Mouse (Mus musculus) granulocyte monocyte progenitor cell, adult 5-6 weeks (primary cell): Measurements from ENCODE around the gene Vsx2. TPM values are rescaled to one million over a fixed set of nuclear protein-coding genes. Genes with fewer than 3 reads are reported as not detected.
"Not testable (repeated sequence)": the region's sequence is repeated elsewhere in the genome, so short reads cannot be mapped to it uniquely, and the experiment has no call there.

Source experiments
- ATAC-seq: replicated peaks from 2 replicates; pipeline ENCODE4 v1.8.0; 2016; ENCODE audit warnings: mild to moderate bottlenecking, moderate TSS enrichment, inconsistent platforms; ENCODE audit not compliant: poor library complexity, severe bottlenecking
- total RNA-seq, 2 experiments: library from RNA; stranded (forward) in 1 of 2; stranded (reverse) in 1 of 2; fragments of 200-712, 200-1000 nt in 1 of 2; fragments of >200 nt in 1 of 2; fragmentation: Nextera tagmentation in 1 of 2; gene quantifications; 2 replicates each; pipeline ENCODE4 v1.2.3; 2014 to 2017

Vsx2 gene
- total RNA-seq (2014; fragmentation: Nextera tagmentation) = not detected in 2 replicates
- not detected in 2 replicates for total RNA-seq (2017)

- ATAC-seq = no peak
Observed at GRCm38 (mm10) chr12:84569336-84569970, at the start of gene Vsx2. Gene Vsx2 (plus strand): TSS chr12:84569762.

DNA sequence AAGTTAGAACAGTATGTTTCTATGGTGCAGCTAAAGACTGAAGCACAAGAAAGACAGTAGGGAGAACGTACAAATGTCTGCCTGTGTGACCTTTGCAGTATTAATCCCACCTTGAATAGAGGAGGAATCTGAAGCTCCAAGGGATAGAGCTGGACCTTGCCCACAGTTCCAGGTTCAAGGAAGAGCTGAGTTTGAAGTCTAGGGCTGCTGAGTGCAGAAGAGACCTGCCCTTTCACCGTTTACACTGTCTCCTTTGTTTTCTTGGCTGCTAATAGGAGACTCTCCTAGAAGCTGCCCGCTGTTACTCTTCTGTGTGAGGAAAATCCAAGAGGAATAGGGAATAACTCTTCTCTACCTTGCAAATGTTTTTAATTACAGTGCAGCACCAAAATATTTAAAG, 45.8 kb upstream of the Vsx2 start:
- ATAC-seq = no peak

GRCm38 (mm10) chr12:84524147-84525050, 45.2 kb upstream of the Vsx2 start:
- ATAC-seq = no peak

GRCm38 (mm10) chr12:84525422-84525821, 44.1 kb upstream of the Vsx2 start:
- no peak for ATAC-seq

DNA sequence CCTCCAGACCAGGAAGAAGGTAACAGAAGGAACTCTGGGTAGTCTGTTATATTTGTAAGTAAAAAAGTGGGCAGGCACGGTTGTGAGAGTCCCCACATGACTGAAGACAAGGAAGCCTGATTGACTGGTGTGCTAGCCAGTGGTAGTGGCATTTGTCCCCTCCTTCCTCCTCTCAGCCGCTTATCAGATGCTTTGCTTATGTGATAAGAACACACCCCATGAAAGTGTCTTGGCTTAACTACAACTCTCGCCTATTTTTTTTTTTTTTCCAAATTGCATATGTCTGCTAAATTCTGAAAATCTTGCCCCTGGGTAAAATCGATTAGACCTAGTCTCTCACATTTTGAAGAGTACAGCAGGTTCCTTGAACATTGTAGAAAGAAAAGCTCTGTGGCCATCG, 39.1 kb upstream of the Vsx2 start:
- no peak for ATAC-seq

- no peak for ATAC-seq
Observed at GRCm38 (mm10) chr12:84531906-84532829, 37.4 kb upstream of the Vsx2 start.

DNA sequence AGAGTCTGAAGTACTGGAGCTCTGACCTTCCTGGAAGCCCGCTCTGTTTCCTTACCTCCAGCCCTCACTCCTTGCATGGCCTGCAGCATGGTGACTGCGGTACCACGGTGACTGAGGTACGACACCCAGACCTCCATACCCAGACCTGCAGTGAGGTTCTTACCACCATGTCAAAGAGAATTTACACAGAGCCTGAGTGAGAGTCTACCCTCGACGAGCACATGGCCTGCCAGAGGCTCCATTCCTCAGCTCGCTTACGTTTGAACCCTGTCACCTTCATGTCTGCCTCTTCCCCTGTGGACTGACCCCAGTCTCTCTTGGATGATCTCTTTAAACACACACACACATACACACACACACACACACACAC, 36.7 kb upstream of the Vsx2 start:
- ATAC-seq = no peak; the same call in 1 of the 2 replicates

GRCm38 (mm10) chr12:84533706-84534486, 35.7 kb upstream of the Vsx2 start:
- no peak for ATAC-seq

GRCm38 (mm10) chr12:84539537-84539936, 30.0 kb upstream of the Vsx2 start:
- ATAC-seq = not testable (repeated sequence)

- ATAC-seq = no peak
Observed at GRCm38 (mm10) chr12:84541391-84541958, 28.1 kb upstream of the Vsx2 start.

GRCm38 (mm10) chr12:84546028-84546427, 23.5 kb upstream of the Vsx2 start:
- peak; percentile 77 for ATAC-seq

- no peak for ATAC-seq
Observed at GRCm38 (mm10) chr12:84546577-84547085, 22.9 kb upstream of the Vsx2 start.

GRCm38 (mm10) chr12:84548251-84548650, 21.3 kb upstream of the Vsx2 start:
- no peak for ATAC-seq

DNA sequence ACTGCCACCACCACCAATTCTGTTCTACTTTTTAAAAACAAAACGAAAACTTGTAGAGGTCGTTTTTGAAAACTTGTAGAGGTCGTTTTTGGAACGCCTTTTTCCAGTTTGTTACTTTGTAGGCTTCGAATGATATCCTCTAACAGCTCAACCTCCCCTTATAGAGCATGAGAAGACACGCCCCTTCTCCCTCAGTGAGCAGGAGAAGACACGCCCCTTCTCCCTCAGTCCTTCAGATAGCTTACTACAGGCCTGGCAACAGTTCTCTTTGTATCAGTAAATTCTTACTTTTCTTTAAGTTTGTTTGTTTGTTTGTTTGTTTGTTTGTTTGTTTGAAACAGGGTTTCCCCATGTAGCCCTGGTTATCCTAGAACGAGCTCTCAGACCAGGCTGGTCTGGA, 14.3 kb upstream of the Vsx2 start:
- ATAC-seq = no peak

DNA sequence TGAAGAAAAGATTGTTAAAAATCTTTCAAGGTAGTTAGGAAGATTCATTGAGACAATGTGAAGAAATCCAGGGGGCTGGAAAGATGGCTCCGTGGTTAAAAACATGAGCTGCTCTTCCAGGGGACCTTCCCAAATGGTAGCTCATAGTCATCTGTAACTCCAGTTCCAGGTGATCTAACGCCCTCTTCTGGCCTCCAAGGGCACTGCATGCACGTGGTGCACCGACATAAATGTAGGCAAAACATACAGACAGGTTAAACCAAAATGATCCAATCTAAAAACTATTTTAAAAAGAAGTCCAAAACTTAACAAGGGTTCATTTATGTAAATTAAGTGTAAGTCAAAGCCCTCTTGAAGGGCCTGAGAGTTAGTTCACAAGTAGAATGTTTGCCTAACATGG, 7.0 kb upstream of the Vsx2 start:
- no peak for ATAC-seq

DNA sequence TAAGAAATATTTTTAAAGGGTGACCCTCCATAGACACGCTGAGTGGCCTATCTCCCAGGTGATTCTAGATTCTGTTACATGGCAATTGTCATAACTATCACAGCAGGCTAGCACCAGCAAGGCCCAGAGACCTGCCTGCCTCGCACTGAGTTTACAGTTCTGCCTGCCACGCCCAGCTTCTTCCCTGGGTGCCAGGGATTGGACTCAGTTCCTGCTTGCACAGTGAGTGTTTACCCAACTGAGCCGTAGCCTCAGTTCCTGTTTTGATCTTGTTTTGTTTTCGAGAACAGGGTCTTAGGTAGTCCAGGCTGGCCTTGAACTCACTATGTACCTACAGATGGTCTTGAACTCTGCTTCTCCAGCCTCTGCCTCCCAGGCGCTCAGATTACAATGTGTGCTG, 2.0 kb upstream of the Vsx2 start:
- ATAC-seq = peak; percentile 39

DNA sequence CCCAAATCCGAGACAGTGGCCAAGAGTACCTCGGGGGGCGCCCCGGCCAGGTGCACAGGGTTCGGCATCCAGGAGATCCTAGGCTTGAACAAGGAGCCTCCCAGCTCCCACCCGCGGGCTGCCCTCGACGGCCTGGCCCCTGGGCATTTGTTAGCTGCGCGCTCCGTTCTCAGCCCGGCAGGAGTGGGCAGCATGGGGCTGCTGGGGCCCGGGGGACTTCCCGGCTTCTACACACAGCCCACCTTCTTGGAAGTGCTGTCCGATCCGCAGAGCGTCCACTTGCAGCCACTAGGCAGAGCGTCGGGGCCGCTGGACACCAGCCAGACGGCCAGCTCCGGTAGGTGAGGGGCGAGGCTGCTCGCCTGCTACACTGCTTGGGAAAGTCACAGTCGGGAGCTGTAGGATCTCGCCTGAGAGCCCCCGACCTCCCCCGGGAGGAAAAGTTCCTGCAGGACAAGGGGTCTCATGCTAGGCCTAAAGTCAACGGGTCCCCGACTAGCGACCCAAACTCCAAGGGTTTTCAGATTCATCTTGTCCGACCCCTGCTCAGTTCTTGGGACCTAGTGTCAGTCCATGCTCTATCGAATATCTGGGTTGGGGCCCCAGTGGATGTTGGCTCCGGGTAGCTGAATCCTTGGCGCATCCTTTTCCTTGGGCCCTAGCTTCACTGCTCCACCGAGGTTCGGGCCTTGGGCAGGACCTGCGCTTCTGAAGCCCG, 573 bp downstream of the Vsx2 start:
- ATAC-seq = no peak

DNA sequence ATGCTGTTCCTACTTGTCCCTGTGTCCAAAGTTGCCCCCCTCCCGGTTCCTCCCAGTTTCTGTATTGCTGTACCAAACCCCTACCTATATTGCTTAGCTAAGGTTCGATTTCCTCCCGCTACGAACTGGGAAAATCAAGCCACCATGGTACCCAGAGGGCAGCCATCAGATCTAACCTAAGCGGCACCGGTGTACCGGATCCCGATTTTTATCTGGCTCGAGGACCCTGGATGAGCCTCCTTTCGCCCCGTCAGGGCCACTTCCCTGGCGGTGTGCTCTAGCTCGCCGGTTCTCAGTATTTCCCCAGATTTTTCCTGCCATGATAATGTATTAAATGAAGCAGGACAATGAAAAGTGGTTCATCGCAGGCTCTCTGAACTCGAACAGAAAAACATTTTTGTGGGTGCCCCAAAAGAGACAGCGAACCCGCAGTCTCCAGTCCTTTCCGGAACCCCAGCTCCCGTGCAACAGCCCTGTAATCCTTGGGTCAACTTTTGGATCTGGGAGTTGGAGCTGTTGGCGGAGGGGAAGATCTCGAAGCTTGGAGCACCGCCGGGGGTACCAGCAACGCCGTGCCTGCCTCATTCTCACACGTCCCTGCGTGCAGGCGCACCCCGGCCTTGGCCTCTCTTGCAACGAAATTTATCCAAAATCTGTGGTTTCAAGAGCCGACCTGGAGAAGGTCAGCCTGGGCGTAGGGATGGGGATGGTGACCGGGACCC, 1.3 kb downstream of the Vsx2 start:
- no peak for ATAC-seq
